Mouse (Mus musculus) intestine, embryonic 15.5 days (tissue): ENCODE measurements at regions not wholly inside any gene's neighbourhood (a gene's known extent, or its start where the extent isn't known, plus 50 kb on each side); places are given as distances from the start of the nearest gene placed in this dataset.

Source experiments
- ATAC-seq: fragments of 200-750 bp; cut with Nextera tagmentation; 2 replicates; pipeline ENCODE4 v1.8.0; 2017; ENCODE audit warnings: moderate TSS enrichment, moderate library complexity
- H3K27ac ChIP-seq: fragments of 300-500 bp; sonication (generic); 2 replicates; pipeline ENCODE4 v1.5.1; 2015; ENCODE audit warnings: mild to moderate bottlenecking, inconsistent platforms
- H3K27me3 ChIP-seq: fragments of 300-500 bp; sonication (generic); replicated peaks from 2 replicates; pipeline ENCODE4 v1.6.1; 2015; ENCODE audit warnings: inconsistent platforms
- H3K36me3 ChIP-seq: fragments of 300-500 bp; sonication (generic); 2 replicates; pipeline ENCODE4 v1.6.1; 2015; ENCODE audit warnings: inconsistent platforms
- H3K4me1 ChIP-seq: fragments of 300-500 bp; sonication (generic); replicated peaks from 2 replicates; pipeline ENCODE4 v1.6.1; 2015; ENCODE audit warnings: inconsistent platforms
- H3K4me2 ChIP-seq: fragments of 300-500 bp; sonication (generic); replicated peaks from 2 replicates; pipeline ENCODE4 v1.6.1; 2015; ENCODE audit warnings: mild to moderate bottlenecking, inconsistent platforms
- H3K4me3 ChIP-seq: fragments of 300-500 bp; sonication (generic); replicated peaks from 2 replicates; pipeline ENCODE4 v1.5.1; 2015; ENCODE audit warnings: inconsistent platforms
- H3K9ac ChIP-seq: fragments of 300-500 bp; sonication (generic); 2 replicates; pipeline ENCODE4 v1.6.1; 2015; ENCODE audit warnings: inconsistent platforms
- H3K9me3 ChIP-seq: fragments of 300-500 bp; sonication (generic); 2 replicates; pipeline ENCODE4 v1.6.1; 2016; ENCODE audit warnings: inconsistent platforms
- WGBS: fragments of 180-500 bp; shearing (Covaris S2); methylation state at CpG from one replicate; pipeline ENCODE4 v1.1.7; 2015; 5-methylcytosine and 5-hydroxymethylcytosine counted together

- 85% methylated on average over 7 of the region's 7 CpGs for WGBS
These were observed 89.7 kb upstream of the Selenok start for GRCm38 (mm10) chr14:29878423-29878800.

DNA sequence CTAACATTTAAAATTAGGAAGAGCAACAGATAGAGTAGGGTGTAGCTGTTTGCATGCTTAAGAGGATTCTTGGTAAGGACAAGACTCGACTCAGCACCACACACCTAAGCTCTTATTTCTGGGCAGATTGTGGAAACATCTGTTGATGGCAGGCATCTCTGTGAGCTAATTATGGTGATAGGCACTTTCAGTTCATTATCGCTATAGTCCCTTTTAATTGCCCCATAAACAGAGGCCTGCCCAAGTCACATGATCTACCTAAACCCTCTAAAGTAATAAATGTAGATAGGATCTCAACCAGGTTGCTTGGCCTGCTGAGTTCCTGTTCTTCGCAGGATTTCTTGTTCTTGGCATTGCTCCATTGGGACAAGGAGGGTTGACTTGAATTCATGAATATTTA is 88.8 kb upstream of the Selenok start:
- Histone ChIP-seq H3K4me3 (no peak overlapping the region), H3K27ac (no peak overlapping the region), H3K9me3 (no peaks in the 10 kb centered on the region), H3K9ac (no peak overlapping the region), H3K4me1 (no peaks in the 10 kb centered on the region), H3K27me3 (peaks cover 3% of the 10 kb centered on the region; the same call in 1 of the 2 replicates), H3K4me2 (no peak overlapping the region), H3K36me3 (no peaks in the 10 kb centered on the region)
- ATAC-seq = no peak
- whole genome bisulfite sequencing = 91% methylated on average over 3 of the region's 3 CpGs

More at GRCm38 (mm10) chr14:29878423-29878800, 89.7 kb upstream of the Selenok start:
- H3K4me1 ChIP-seq = no peaks in the 10 kb centered on the region
- H3K4me3 ChIP-seq = no peak overlapping the region
- no peak for ATAC-seq
- no peaks in the 10 kb centered on the region for H3K9me3 ChIP-seq
- H3K27me3 ChIP-seq = peaks cover 3% of the 10 kb centered on the region; the same call in 1 of the 2 replicates
- no peak overlapping the region for H3K4me2 ChIP-seq
- no peaks in the 10 kb centered on the region for H3K36me3 ChIP-seq
- no peak overlapping the region for H3K27ac ChIP-seq
- no peak overlapping the region for H3K9ac ChIP-seq

DNA sequence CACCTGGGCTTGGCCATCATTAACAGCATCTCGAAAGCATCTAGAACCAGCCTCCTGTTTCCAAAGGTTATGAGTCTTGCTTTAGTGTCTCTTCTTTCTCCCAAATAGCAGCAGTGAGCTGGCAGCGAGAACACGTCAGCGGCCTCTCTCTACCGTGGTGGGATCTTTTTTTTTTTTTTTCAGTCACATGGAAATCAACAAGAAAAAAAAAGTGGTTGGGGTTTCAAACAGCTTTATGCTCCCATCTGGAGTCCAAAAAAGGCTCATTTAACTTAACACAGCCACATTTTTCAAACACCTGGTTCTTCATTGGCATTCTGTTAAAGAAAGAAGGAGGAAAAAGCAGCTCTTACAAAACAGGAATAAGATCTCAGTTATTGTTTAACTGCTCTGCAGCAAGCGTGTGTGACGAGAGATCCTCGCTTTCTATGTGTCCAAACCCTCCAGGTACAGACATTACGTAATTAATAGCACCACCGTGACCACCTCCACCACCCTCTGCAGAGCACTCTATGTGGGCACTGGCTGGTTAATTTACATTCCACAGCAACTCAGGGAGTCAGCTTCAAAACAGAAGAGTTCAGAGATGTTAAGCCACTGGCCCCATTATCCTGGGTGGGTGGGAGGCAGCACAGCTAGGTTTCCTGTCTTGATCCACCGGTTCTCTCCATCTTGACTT is 85.3 kb upstream of the Selenok start:
- Histone ChIP-seq H3K4me3 (no peak overlapping the region), H3K9me3 (no peaks in the 10 kb centered on the region), H3K36me3 (no peaks in the 10 kb centered on the region), H3K4me1 (no peaks in the 10 kb centered on the region), H3K4me2 (no peak overlapping the region), H3K27me3 (0 out of 2 replicates have a peak, but pooled peaks cover 3% of the 10 kb centered on the region), H3K9ac (no peak overlapping the region), H3K27ac (no peak overlapping the region)
- no peak for ATAC-seq
- 69% methylated on average over 11 of the region's 11 CpGs for whole genome bisulfite sequencing

GRCm38 (mm10) chr14:29895332-29895988 is 72.6 kb upstream of the Selenok start:
- 59% methylated on average over 2 of the region's 2 CpGs for WGBS
- H3K27me3 ChIP-seq = 0 out of 2 replicates have a peak, but pooled peaks cover 4% of the 10 kb centered on the region
- H3K4me1 ChIP-seq = no peaks in the 10 kb centered on the region
- H3K4me3 ChIP-seq = no peak overlapping the region
- no peak overlapping the region for H3K4me2 ChIP-seq
- H3K9ac ChIP-seq = no peak overlapping the region
- peak; percentile 85 for ATAC-seq
- H3K27ac ChIP-seq = no peak overlapping the region
- no peaks in the 10 kb centered on the region for H3K9me3 ChIP-seq
- no peaks in the 10 kb centered on the region for H3K36me3 ChIP-seq

DNA sequence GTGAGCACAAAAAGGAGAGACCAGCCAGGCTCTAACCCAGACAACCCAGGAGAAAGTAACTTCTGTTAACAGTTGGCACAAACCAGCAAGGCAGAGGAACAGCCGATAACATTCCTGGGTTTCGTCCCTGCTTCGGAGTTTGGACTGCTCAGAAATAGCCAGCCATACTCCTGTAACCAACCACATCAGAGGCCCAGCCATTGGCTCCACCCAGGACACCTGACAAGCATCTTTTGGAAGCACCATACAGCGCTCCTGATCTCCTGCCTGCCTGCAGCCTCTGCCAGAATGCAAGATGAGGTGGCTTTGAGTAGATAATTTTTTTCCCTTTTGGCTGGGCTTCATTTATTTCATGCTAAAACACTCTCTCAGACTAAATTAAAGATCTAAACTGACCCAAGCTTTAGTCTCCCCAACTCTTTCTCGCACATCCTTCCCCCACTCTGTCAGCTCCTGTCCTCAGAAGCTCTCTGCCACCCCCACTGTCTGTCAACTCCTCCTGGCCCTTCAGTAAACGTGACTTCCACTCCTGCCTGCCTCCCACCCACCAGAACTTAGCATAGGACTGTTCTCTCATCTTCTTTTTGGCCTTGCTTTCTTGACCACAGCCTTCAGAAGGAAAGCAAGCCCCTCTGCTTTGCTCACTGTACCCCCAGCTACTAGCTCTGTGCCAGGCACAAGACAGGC is 72.0 kb upstream of the Selenok start:
- Histone ChIP-seq H3K4me3 (no peak overlapping the region), H3K27me3 (0 out of 2 replicates have a peak, but pooled peaks cover 3% of the 10 kb centered on the region), H3K4me1 (no peaks in the 10 kb centered on the region), H3K4me2 (no peak overlapping the region), H3K9ac (no peak overlapping the region), H3K27ac (no peak overlapping the region), H3K36me3 (no peaks in the 10 kb centered on the region), H3K9me3 (no peaks in the 10 kb centered on the region)
- 67% methylated on average over 6 of the region's 6 CpGs for WGBS
- ATAC-seq = no peak

DNA sequence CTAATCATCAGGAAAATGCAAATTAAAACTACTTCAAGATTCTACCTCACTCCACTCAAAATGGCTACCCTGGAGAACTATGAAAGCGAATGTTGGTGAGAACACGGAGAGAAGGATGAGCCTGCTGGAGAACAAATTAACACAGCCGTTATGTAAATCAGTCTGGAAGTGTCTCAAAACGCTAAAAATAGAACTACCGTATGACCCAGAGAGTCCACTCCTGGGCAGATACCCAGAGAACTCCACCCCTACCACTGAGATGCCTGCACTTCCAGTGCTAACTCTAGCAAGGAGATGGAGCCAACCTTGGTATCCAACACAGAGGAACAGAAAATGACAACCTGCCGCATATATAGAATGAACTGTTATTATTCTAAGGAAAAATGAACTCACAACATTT is 67.2 kb upstream of the Selenok start:
- ATAC-seq = no peak
- H3K4me3 ChIP-seq = no peak overlapping the region
- H3K27ac ChIP-seq = no peak overlapping the region
- H3K36me3 ChIP-seq = no peaks in the 10 kb centered on the region
- no peak overlapping the region for H3K9ac ChIP-seq
- no peaks in the 10 kb centered on the region for H3K27me3 ChIP-seq
- no peak overlapping the region for H3K4me2 ChIP-seq
- H3K4me1 ChIP-seq = no peaks in the 10 kb centered on the region
- WGBS = 80% methylated on average over 6 of the region's 6 CpGs
- H3K9me3 ChIP-seq = no peaks in the 10 kb centered on the region

GRCm38 (mm10) chr14:29903574-29903973 is 64.5 kb upstream of the Selenok start:
- 62% methylated on average over 3 of the region's 3 CpGs for WGBS
- Histone ChIP-seq H3K4me3 (no peak overlapping the region), H3K27ac (no peak overlapping the region), H3K4me2 (no peak overlapping the region), H3K9ac (no peak overlapping the region), H3K4me1 (no peaks in the 10 kb centered on the region), H3K36me3 (no peaks in the 10 kb centered on the region), H3K27me3 (no peaks in the 10 kb centered on the region), H3K9me3 (no peaks in the 10 kb centered on the region)
- ATAC-seq = peak; percentile 95

DNA sequence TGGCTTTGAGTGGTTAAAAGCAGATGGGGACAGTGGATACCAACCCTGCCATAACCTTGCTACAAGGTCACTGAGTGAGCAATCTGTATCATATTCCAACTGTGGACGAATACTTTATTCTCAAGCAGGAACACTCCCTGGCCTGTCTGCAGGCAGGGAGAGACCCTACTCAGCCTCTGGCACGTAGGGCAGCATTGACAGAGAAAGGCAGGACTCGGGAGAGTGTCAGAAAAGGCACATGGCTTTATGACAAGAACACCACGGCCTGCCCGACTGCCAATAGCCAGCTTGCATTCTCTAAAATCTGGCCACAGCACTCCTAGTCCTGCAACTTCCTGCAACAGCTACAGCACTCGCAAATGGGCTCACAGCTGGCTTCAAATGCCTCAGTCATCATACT is 63.3 kb upstream of the Selenok start:
- Histone ChIP-seq H3K36me3 (no peaks in the 10 kb centered on the region), H3K9me3 (no peaks in the 10 kb centered on the region), H3K4me1 (no peaks in the 10 kb centered on the region), H3K9ac (no peak overlapping the region), H3K27ac (no peak overlapping the region), H3K4me3 (no peak overlapping the region), H3K4me2 (no peak overlapping the region), H3K27me3 (no peaks in the 10 kb centered on the region)
- no peak for ATAC-seq
- 71% methylated on average over 6 of the region's 6 CpGs for WGBS

DNA sequence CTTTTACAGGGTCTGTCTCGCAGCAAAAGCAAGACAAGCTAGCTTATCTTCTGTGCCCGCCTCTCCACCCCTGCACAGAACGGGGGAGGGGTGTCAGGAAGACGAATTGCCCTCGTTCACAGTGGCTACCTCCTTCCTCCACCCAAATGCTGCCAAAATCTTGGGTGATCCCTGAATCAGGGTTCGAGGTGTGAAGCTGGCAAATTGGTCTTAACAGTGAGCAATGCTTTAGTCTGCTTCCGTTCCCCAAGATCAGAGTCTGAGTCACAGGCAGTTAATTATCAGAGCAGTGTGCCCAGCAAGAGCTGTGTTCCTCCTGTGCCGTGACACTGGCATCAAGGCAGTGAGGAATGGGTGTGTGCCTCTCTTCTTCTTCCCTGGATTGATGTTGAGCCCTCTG is 58.4 kb upstream of the Selenok start:
- no peaks in the 10 kb centered on the region for H3K27me3 ChIP-seq

More for the DNA sequence above, 58.4 kb upstream of the Selenok start:
- 18% methylated on average over 8 of the region's 8 CpGs for whole genome bisulfite sequencing
- no peak overlapping the region for H3K9ac ChIP-seq
- no peaks in the 10 kb centered on the region for H3K9me3 ChIP-seq
- H3K36me3 ChIP-seq = no peaks in the 10 kb centered on the region
- no peaks in the 10 kb centered on the region for H3K4me1 ChIP-seq
- no peak for ATAC-seq
- no peak overlapping the region for H3K27ac ChIP-seq
- no peak overlapping the region for H3K4me3 ChIP-seq
- no peak overlapping the region for H3K4me2 ChIP-seq
